Mouse (Mus musculus): ENCODE measurements around the gene Eftud2.

GRCm38 (mm10) chr11:102818121-102819020 lies 62.4 kb downstream of the Eftud2 start:
- TF ChIP-seq CTCF (IDR thresholded peaks at IDR 0.05; ENCODE audit: low read depth) (no peak), EP300 (IDR thresholded peaks at IDR 0.05; ENCODE audit: low read depth) (no peak)

Measured in heart, postnatal 0 days (tissue).